Mouse (Mus musculus): ENCODE results near the gene Zfp566.

Zfp566 gene

DNA sequence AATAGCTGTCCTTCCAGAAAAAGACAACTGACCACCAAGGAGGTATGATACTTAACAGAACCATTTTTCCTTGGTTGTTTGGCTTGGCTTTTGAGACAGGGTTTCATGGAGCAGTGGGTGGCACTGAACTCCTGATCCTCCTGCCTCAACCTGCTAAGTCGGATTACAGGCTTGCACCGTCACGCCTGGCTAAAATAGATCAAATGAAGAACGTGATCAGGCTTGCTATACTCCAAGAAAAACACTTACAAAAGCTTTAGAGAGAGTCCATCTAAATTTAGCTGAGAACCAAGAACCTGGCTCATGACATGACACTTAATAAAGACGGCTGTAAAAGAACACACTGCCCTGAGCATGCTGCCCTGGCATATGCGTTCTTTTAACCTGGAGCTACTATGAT lies 30.0 kb downstream of the Zfp566 start:
- no peak for DNase-seq (ENCODE audit: low spot score in 2 of 2)

DNA sequence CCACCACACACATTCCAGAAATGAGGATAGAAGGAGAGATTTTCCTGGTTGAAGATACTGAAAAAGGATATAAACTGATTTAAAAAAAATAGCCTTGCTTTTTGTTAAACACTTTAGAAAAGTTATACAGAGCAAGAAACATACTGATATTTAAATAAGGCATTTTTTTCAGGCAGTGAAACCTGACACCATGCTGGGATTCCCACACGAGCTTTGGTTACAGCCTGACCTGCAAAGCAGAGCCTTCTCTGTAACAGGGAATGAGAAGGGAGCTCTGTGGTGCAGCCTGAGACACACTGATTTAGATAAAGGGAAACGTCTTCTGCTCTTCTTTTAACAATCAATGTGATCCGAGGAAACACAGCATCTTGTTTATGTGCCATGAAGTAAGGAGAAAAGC lies 36.7 kb downstream of the Zfp566 start:
- no peak for DNase-seq (ENCODE audit: low spot score in 2 of 2)

DNA sequence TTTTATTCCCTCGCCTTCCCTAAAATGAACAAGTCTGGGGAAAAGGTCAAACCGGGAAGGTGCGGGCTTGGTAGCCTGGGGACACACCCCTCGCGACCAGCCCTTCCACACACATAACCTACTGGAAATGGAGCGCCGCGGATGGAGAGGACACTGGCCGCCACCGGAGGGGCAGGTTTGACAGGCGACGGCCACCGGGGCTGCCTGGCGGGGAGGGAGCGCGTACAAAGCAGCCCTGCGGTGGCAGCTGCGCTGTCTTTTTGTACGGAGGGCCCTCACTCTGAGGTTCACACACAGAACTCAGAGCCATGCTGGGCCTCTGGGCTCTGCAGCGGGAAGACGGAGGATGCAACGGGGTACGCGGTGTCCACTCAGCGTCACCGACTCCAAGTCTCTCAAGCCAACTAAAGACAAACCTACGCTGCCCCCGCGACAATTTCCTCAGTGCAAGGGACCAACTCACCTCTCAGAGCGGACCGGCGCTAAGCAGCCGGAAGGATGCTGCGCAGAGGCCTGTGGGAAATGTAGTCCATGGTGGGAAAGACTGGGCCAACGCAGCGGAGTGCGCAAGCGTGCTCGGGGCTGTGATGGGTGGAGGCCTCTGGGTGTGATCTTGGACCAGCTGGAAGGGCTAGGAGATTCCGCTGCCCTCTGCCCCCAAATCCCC lies 39.3 kb downstream of the Zfp566 start, which contains the start of gene Zfp14:
Zfp14 (minus strand) TSS at position 499 of the 667 bp plus-strand sequence.
- peak; percentile 94 to 95 for DNase-seq (ENCODE audit: low spot score in 2 of 2)

DNA sequence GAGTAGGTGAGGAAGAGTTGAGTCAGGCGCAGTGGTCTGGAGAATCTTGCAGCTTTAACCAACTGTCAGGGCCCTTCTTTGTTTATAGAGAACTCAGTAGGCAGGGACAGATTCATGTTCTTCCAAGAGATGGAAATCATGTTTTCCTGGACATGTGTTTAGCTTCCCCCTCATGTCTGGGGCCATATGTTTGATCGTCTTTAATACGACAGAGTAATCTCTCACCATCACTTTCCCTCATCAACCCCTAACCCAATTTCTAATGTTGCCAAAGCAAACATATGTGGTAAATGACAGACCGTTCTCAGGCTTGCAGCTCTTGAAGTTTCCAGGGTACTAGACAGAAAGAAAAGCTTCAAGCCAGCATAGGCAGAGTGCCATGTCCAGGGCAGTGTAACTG lies 42.2 kb downstream of the Zfp566 start:
- no peak for DNase-seq (ENCODE audit: low spot score in 2 of 2)

DNA sequence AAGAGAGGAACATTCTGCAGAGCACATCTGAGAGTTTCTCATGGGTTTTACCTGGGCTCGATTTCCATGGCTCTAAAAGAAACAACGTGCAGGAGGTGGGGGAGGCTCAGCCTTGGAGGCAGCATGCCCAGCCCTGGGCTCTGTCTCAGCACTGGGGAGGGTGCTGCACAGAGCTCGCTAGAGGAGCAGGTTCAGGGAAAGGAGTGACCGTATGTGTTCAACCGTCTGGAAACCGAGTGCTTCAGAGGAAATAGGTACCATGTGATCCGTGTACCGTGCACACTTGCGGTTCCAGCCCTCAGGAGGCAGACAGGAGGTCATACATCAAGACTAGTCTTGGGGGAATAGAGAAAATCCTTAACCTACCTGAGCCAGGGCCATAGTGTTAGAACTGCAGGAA lies 46.0 kb downstream of the Zfp566 start:
- DNase-seq (ENCODE audit: low spot score in 2 of 2) = no peak

DNA sequence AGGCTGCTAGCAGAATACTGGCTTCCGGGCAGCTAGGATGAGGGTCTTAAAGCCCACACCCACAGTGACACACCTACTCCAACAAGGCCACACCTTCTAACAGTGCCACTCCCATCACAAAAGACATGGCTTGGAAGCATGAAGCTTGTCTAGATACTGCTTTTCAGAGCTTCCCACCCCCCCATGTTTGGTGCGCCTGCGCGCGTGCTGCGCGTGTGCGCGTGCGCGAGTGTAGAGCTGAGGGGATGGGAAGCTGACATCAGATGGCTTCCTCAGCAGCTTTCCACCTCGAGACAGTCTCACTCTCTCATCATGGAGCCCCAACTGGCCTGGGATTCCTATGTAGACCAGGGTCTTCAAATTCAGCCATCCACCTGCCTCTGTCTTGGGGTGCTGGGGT lies 56.0 kb downstream of the Zfp566 start:
- no peak for DNase-seq (ENCODE audit: low spot score in 2 of 2)

DNA sequence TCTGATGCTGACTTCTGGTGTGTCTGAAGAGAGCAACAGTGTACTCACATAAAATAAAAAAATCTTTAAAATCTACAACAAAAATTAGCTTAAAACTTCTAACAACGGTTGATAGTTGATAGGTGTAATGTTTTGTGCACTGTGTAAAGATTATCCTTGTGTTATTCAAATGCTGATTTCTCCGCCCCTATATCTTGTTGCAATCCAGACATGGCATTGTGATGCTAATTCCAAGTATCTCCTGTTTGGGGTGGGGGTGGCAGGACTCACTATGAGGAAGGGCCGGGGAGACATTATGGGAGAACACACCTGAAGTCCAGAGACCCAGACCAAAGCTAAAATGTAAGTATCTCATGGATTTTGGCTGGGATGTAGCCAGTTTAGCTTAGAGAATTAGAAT lies 58.9 kb downstream of the Zfp566 start:
- DNase-seq (ENCODE audit: low spot score in 2 of 2) = no peak

DNA sequence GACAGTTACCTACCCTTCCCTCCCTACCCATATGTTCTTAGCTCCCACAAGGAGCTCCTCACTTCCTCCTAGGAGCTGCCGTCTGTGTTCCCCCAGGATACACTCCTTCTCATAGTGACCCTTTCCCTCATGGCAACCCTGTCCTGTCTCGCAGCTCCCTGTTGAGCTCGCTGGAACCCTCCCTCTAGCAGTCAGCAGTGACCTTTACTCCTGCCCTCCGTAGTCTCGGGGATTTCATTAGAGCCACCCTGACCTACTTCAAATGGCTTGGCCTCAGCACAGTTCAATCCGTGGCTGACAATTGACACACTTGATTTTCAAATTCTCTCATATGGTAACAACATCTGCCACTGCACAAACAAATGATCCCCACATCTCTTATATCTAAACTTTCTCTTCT lies 59.6 kb downstream of the Zfp566 start:
- no peak for DNase-seq (ENCODE audit: low spot score in 2 of 2)

DNA sequence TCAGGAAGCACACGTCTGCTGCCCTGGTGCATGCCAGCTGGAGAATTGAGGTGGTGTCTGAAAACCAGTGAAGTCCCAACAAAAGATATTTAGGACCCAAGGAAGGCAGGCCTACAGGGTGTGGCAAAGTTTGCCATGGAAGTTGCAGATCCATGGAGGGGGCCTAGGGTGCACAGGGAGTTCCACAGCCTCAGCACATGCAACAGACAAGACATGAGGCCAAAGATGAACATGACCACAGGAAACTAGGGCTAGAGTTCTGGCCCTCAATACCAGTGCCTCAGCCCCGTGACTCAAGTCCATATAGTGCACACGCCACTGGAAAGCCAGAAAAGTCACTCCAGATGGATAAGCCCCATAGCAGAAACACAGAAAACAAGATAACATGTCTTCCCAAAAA lies 61.8 kb downstream of the Zfp566 start:
- DNase-seq (ENCODE audit: low spot score in 2 of 2) = no peak
